Mouse (Mus musculus) kidney, adult 2 months (tissue): ENCODE measurements around the gene Frem2.

Experiments used
- CTCF ChIP-seq: fragments of 200-500 bp; conservative IDR thresholded peaks from 2 replicates; pipeline ENCODE4 v1.5.1; 2011; ENCODE audit warnings: low read depth, mild to moderate bottlenecking, control low read depth, low read length, moderate library complexity, mixed read lengths; ENCODE audit not compliant: insufficient read depth, insufficient read length
- POLR2A ChIP-seq: fragments of 200-500 bp; IDR thresholded peaks from one replicate; pipeline ENCODE4 v1.6.1; 2011; ENCODE audit warnings: low read depth, low read length, control low read depth

GRCm38 (mm10) chr3:53687776-53688175 lies 30.6 kb upstream of the Frem2 start:
- no peak for TF ChIP-seq CTCF
- no peak for TF ChIP-seq POLR2A
